Mouse (Mus musculus) hindbrain, embryonic 16.5 days (tissue): ENCODE data around the gene Ccnd2. TPM values are rescaled to one million over a fixed set of nuclear protein-coding genes. Genes with fewer than 3 reads are reported as not detected.

Experiments used
- ATAC-seq: fragments of 200-750 bp; cut with Nextera tagmentation; 2 replicates; pipeline ENCODE4 v1.8.0; 2017; ENCODE audit warnings: moderate TSS enrichment, moderate library complexity
- H3K27ac ChIP-seq: fragments of 300-500 bp; sonication (generic); 2 replicates; pipeline ENCODE4 v1.5.1; 2014; ENCODE audit warnings: low read depth, mild to moderate bottlenecking, control low read depth, low read length, moderate library complexity
- H3K27me3 ChIP-seq: fragments of 300-500 bp; sonication (generic); replicated peaks from 2 replicates; pipeline ENCODE4 v1.6.1; 2014; ENCODE audit warnings: low read length; ENCODE audit not compliant: control insufficient read depth, insufficient read depth
- H3K36me3 ChIP-seq: fragments of 300-500 bp; sonication (generic); 2 replicates; pipeline ENCODE4 v1.6.1; 2014; ENCODE audit warnings: mild to moderate bottlenecking, low read length, moderate library complexity, mixed read lengths; ENCODE audit not compliant: control insufficient read depth, insufficient read depth
- H3K4me1 ChIP-seq: fragments of 300-500 bp; sonication (generic); 2 replicates; pipeline ENCODE4 v1.6.1; 2014; ENCODE audit warnings: low read depth, low read length; ENCODE audit not compliant: control insufficient read depth, insufficient read depth
- H3K4me2 ChIP-seq: fragments of 300-500 bp; sonication (generic); 2 replicates; pipeline ENCODE4 v1.6.1; 2014; ENCODE audit warnings: mild to moderate bottlenecking, low read length, control low read depth, moderate library complexity
- H3K4me3 ChIP-seq: fragments of 300-500 bp; sonication (generic); 2 replicates; pipeline ENCODE4 v1.5.1; 2014; ENCODE audit warnings: mild to moderate bottlenecking, low read length, control low read depth, moderate library complexity
- H3K9ac ChIP-seq: fragments of 300-500 bp; sonication (generic); 2 replicates; pipeline ENCODE4 v1.6.1; 2014; ENCODE audit warnings: low read depth, mild to moderate bottlenecking, control low read depth, low read length, moderate library complexity
- H3K9me3 ChIP-seq: fragments of 300-500 bp; sonication (generic); 2 replicates; pipeline ENCODE4 v1.6.1; 2014; ENCODE audit warnings: mild to moderate bottlenecking, low read length, moderate library complexity; ENCODE audit not compliant: control insufficient read depth
- WGBS: fragments of 180-500 bp; shearing (Covaris S2); extraction: QIAGEN DNeasy Blood & Tissue Kit; methylation state at CpG from one replicate; pipeline ENCODE4 v1.1.7; 2014; 5-methylcytosine and 5-hydroxymethylcytosine counted together
- polyA plus RNA-seq: library from polyadenylated mRNA; unstranded; fragments of >200 nt; fragmentation: Nextera tagmentation; extraction: Ambion mirVana; gene quantifications from 2 replicates; pipeline ENCODE4 v1.2.1, GENCODE M21; 2015

Gene Ccnd2
- polyA plus RNA-seq, 1 experiment from 2014 or later, result 248 TPM

DNA sequence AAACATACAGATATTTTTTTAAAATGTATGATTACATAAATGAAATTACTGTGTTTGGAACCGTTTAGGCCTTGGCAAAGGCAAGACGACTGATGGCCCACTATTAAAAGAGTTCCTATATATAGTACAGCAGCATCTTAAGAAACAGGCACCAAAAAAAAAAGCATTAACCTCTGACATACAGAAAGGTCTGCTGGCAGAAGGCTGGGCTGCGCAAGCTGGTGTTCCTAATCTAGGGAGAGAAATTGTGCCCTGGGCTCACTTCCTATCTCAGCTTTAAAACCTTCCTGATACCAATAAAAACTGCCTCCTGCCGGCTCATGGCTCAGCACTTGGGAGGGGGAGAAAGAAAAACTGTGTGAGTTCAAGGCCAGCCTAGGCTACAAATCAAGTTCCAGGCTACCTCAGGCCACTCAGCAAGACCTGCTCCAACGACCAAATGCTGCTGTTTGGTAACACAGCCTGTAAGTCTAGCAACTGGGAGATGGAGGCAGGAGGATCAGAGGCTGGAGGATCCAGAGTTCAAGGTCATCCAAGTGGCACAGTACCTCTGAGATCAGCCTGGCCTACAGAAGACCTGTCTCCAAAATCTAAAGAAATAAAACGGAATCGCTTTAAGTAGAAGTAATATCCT, 47.5 kb downstream of the Ccnd2 start:
- Histone ChIP-seq H3K27me3 (no peaks in the 10 kb centered on the region), H3K9ac (no peak overlapping the region), H3K27ac (no peak overlapping the region), H3K36me3 (no peaks in the 10 kb centered on the region), H3K4me1 (peaks cover 8% of the 10 kb centered on the region), H3K4me3 (no peak overlapping the region), H3K9me3 (no peaks in the 10 kb centered on the region), H3K4me2 (no peak overlapping the region)
- ATAC-seq, result no peak
- WGBS, result 88% methylated on average over 7 of the region's 7 CpGs

DNA sequence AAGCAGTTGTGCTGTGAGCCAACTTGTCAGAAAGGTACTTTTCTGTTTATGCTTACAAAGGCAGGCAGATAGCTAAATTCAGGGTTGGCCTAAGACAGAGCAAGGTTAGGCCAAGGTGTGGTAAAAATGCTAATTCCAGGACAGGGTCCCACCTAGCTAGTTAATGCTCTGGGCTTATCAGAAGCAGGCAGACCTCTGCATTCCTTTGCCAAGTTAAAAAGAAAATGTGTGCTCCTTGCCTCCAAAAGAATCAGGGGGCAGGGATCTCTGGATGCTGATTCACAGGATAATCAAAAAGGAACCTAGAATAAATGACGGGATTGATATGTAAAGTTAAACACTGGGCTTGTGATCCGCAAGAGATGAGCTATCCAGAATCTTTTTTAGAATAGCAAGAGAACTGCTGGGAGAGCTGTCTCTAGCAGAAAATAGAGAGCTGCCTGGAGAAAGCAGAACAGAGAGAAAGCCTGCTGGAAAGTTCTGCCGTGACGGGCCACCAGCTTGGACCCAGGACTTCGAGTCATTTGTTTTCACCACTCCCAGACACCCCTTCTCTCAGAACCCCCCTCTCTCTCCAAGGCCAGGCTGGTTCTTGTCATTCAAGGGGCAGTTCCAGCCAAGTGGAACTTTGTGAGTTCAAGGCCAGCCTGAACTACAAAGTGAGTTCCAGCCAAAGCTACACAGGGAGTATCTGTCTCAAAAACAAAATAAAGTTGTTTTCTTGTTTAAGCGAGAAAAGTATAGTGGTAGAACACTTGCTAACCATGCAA, 48.3 kb downstream of the Ccnd2 start:
- 94% methylated on average over 6 of the region's 6 CpGs for WGBS
- ATAC-seq, result no peak
- H3K4me3 ChIP-seq, result no peak overlapping the region

DNA sequence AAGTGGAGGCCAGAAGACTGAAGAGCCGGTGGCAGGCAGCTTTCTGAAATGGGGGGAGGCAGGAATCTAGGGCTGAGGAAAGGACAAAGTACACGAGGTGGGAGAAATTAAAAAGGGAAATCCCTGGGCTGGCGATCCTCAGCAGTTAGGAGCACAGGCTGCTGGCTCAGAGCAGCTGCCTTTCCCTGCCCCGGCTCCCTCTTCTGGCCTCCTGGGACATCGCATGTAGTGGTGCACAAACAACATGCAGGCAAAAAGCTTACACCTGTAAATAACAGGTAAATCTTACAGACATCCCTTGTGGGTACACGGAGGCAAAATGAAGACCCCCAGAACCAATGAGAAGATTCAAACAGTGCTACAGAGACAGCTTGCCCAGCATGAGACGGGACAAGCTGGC, 57.4 kb downstream of the Ccnd2 start:
- peaks cover 5% of the 10 kb centered on the region for H3K36me3 ChIP-seq
- no peaks in the 10 kb centered on the region for H3K9me3 ChIP-seq
- H3K27ac ChIP-seq, result no peak overlapping the region
- H3K27me3 ChIP-seq, result no peaks in the 10 kb centered on the region
- ATAC-seq, result no peak
- 60% methylated on average over 7 of the region's 7 CpGs for WGBS
- no peak overlapping the region for H3K4me3 ChIP-seq
- H3K9ac ChIP-seq, result no peak overlapping the region
- H3K4me2 ChIP-seq, result no peak overlapping the region
- no peaks in the 10 kb centered on the region for H3K4me1 ChIP-seq

More for the DNA sequence above, 48.3 kb downstream of the Ccnd2 start:
- no peaks in the 10 kb centered on the region for H3K9me3 ChIP-seq
- no peaks in the 10 kb centered on the region for H3K27me3 ChIP-seq
- no peak overlapping the region for H3K9ac ChIP-seq
- H3K4me2 ChIP-seq, result no peak overlapping the region
- peaks cover 6% of the 10 kb centered on the region for H3K4me1 ChIP-seq
- H3K27ac ChIP-seq, result no peak overlapping the region
- H3K36me3 ChIP-seq, result no peaks in the 10 kb centered on the region

- WGBS, result 68% methylated on average over 4 of the region's 4 CpGs
- H3K36me3 ChIP-seq, result peaks cover 14% of the 10 kb centered on the region
Observed at GRCm38 (mm10) chr6:127086739-127087138, 65.3 kb downstream of the Ccnd2 start.

GRCm38 (mm10) chr6:127081820-127082219, 70.2 kb downstream of the Ccnd2 start:
- WGBS, result 63% methylated on average over 6 of the region's 6 CpGs
- Histone ChIP-seq H3K27ac (no peak overlapping the region), H3K4me3 (no peak overlapping the region)

More at GRCm38 (mm10) chr6:127086739-127087138, 65.3 kb downstream of the Ccnd2 start:
- Histone ChIP-seq H3K9me3 (no peaks in the 10 kb centered on the region), H3K4me2 (no peak overlapping the region), H3K4me1 (no peaks in the 10 kb centered on the region), H3K27me3 (no peaks in the 10 kb centered on the region; the same call in 1 of the 2 replicates), H3K9ac (no peak overlapping the region), H3K4me3 (no peak overlapping the region), H3K27ac (no peak overlapping the region)
- ATAC-seq, result no peak

GRCm38 (mm10) chr6:127079867-127080731, 71.9 kb downstream of the Ccnd2 start:
- no peaks in the 10 kb centered on the region for H3K4me1 ChIP-seq
- peak; percentile 95 for ATAC-seq
- H3K27me3 ChIP-seq, result peaks cover 6% of the 10 kb centered on the region; the same call in 1 of the 2 replicates
- WGBS, result 1% methylated on average over 59 of the region's 59 CpGs
- H3K27ac ChIP-seq, result peak overlapping the region; percentile 94
- H3K36me3 ChIP-seq, result no peaks in the 10 kb centered on the region
- H3K9me3 ChIP-seq, result no peaks in the 10 kb centered on the region
- peak overlapping the region; percentile 73 for H3K4me3 ChIP-seq
- H3K4me2 ChIP-seq, result peak overlapping the region; percentile 98
- peak overlapping the region; percentile 93 for H3K9ac ChIP-seq

More at GRCm38 (mm10) chr6:127081820-127082219, 70.2 kb downstream of the Ccnd2 start:
- Histone ChIP-seq H3K4me2 (no peak overlapping the region), H3K27me3 (peaks cover 6% of the 10 kb centered on the region; the same call in 1 of the 2 replicates), H3K36me3 (no peaks in the 10 kb centered on the region), H3K9me3 (no peaks in the 10 kb centered on the region), H3K4me1 (no peaks in the 10 kb centered on the region), H3K9ac (no peak overlapping the region)
- no peak for ATAC-seq

Other genes with a start within 250 kb of the Ccnd2 start
- 0.14 TPM in 1 of 2 replicates, not detected in the other for gene Dyrk4, start 230.4 kb downstream of the Ccnd2 start, polyA plus RNA-seq
- gene Rad51ap1, start 212.6 kb downstream of the Ccnd2 start, polyA plus RNA-seq, result 15.2 and 17.1 TPM in 2 replicates
- gene D6Wsu163e, start 212.2 kb downstream of the Ccnd2 start, polyA plus RNA-seq, result 30.2 and 32.2 TPM in 2 replicates
- 0.07 TPM in 1 of 2 replicates, not detected in the other for gene Fgf6, start 136.6 kb downstream of the Ccnd2 start, polyA plus RNA-seq
- gene Fgf23, start 79.3 kb downstream of the Ccnd2 start, polyA plus RNA-seq, result 0.30 and 0.33 TPM in 2 replicates
- gene Tigar, start 42.6 kb downstream of the Ccnd2 start, polyA plus RNA-seq, result 6.0 and 8.6 TPM in 2 replicates